Mouse (Mus musculus) ovary, adult 18-20 months (tissue): ENCODE measurements around the gene Nxnl2.
"Not testable (repeated sequence)": the region's sequence is repeated elsewhere in the genome, so short reads cannot be mapped to it uniquely, and the experiment has no call there.

Experiments used
- DNase-seq: peaks from one replicate; pipeline ENCODE4 v3.0.0; 2022; ENCODE audit warnings: low spot score, mixed read lengths

Nxnl2 gene

DNA sequence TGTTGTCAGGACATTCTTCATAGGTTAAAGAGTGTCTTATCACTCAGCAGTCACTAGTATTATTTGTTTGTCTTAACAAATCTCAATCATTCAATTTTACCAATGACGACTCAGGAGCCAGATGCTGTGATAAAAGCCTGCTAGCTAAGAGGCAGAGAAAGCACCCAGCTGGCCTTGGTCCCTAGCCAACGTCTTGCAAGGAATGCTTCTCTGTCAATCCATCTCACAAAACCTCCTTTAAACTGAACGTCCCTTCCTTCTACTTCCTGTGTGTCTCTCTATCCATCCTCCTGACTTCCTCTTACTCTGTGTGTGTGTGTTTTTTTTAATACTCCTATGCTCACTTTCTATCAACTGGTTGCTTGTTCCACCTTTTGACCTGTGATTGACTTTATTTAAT lies 8.5 kb downstream of the Nxnl2 start:
- DNase-seq = no peak

DNA sequence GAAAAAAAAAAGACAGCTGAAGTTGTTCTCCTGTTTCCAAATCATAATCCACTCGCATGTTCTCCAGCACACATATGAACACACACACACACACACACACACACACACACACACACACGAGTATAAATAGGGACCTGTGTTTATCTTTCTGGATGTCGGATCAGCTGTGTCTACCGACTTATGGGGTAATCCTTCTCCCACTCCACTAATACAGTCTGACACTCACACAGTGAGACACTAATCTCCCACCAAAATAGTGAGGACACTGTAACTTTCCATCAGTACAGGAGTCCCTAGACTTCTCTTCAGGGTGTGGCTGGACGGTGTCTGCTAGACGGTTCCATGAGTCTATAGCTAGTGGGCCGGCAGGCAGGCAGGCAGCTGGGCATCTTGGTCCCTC lies 11.4 kb downstream of the Nxnl2 start:
- no peak for DNase-seq

DNA sequence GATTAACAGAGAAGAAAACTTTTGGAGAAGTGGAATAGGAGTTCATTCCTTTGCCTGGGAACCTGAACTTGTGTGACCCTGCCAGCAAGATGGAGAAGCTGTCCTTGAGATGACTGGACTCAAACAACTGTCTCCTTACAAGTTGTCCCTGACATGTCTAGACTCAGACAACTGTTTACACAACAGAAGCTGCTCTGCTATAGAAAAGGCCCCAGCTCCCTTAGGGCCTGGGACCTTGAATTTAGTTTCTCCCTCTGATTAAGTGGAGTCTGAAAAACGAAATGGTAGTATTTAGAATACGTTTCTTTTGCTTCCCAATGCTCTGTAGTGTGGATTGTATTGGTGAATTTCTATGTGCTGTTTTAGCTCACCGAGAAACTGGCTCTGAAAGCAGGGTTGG lies 14.1 kb downstream of the Nxnl2 start:
- no peak for DNase-seq

DNA sequence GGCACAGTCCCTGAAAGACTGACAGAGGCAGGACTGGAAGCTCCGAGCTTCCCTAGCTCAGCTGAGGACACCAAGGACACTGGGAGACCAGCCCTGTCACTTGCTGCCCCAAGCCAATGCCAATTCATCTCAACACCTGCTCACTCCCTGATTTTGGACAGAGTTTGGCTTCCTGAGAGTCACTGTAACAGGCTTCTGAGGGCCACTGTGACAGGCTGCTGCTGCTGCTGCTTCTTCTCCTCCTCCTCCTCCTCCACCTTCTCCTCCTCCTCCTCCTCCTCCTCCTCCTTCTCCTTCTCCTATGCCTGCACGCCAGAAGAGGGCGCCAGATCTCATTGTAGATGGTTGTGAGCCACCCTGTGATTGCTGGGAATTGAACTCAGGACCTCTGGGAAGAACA lies 19.5 kb downstream of the Nxnl2 start:
- DNase-seq = no peak

DNA sequence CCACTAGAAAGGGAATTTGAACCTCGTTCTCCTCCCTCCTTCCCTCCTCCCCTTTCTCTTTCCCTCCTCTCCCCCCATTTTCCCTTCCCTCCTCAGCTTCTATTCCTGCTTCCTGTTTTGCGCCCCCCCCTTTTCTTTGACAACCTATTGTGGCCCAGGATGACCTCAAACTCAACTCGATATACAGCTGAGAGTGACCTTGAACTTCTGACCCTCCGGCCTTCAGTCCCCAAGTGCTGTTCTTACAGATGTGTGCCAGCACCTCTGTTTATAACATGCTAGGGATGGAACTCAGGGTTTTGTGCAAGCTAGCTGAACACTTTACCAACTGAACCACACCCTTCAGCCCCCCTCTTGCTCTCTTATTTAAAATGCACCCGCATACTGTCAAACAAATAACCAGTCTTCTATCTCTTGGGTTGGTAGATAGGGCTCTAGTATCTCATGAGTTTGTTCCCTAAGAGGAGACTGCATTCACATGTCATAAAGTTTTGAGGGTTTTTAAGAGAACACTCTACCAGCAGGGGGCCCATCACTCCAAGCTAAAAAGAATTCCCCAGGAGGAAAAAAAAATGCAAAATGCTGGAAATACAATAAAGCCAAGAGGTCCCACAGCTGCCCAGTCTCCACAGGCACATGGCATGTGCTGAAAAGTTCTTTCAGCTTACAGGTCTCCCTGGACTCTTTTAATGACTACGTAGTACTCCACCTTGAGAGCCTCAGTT lies 20.8 kb downstream of the Nxnl2 start:
- no peak for DNase-seq

DNA sequence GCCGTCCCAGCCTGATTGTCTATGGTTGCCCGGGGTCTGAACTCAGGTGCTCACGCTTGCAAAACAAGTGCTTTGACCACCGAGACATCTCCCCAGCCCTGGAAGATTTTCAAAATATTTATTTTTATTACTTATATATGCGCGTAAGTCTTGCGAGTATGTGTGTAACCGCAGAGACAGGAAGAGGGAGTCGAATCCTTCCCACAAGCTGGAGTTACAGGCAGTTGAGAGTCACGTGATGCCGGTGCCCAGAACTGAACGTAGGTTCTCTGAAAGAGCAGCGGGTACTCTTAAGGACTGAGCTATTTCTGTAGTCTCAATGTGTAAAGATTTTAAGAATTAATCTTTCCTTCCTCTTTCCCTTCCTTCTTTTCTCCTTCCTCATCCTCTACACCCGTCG lies 23.1 kb downstream of the Nxnl2 start:
- no peak for DNase-seq

DNA sequence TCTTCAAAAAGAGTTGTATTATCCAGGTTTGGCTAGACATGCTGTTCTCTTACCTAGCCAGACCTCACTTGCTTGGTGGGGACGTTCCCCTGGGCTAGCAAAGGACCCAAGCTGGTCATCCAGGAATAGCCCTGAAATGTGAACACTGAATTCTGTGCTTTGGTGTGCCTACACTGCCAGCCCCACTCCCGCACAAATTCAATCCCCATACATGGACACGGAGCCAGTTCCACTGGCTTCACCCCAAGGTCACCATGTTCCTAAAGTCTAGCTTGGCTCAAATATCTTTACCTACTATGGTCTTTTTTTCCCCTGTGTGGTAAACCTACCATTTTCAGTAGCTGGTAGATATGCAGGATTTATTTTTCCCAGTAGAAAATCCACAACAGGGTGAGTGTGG lies 26.9 kb downstream of the Nxnl2 start:
- no peak for DNase-seq

DNA sequence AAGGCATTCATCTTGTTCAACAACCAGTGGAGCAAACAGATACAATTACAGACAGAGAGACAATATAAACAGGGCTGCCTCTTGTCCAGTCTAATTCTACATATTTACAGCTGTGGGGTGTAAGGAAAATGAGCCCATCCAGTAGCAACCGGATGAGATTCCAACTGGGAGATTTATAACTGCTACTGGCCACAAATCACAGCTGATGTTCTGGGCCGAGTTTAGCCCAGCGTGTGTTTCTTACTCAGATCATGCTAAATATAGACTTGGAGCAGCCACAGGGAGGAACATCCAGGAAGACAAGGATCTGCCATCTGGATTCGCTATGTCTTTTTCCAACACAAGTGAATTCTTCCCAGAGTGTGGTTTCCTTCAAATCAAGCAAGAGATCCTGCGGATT lies 27.4 kb downstream of the Nxnl2 start:
- no peak for DNase-seq

DNA sequence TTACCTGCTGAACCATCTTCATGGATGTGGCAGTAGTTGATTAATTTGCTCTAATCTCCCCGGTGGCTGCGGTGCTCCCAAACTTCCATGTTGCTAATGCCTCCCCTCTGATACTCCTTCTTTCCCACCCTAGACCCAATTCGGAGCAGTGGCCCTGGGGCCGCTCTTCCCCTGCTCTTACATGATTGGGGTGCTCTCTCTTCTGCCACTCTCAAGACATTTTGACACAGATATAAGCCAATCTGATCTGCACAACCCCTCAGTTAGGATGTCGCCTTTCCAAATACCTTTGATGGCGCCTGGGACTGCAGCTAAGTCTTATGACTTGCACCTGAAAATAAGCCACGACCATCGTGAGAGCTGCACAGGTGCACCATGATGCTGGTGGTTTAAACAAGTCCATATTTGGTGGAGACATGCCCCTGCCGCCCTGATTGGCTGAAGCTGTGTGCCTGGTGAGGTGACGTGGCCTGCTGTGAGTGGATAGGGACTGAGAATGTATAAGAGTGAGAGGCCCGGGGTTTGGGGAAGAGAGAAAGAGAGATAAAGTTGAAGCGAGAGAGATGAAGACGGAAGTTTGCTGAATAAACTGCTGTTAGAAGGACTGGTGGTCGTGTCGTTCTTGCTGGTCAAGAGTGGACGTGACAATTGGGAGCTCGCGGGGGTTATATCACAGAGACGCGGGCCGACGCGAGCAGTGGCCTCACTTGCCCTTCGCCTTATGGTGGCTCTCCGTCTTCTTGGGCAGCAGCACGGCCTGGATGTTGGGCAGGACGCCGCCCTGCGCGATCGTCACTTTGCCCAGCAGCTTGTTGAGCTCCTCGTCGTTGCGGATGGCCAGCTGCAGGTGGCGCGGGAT lies 31.4 kb downstream of the Nxnl2 start:
- not testable (repeated sequence) for DNase-seq

DNA sequence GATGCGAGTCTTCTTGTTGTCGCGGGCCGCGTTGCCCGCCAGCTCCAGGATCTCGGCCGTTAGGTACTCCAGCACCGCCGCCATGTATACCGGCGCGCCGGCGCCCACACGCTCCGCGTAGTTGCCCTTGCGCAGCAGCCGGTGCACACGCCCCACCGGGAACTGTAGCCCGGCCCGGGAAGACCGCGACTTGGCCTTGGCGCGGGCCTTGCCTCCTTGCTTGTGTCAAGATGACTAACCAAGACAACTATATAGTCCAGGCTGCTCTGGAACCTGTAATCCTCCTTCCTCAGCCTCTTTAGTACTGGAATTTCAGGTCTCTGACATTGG lies 32.0 kb downstream of the Nxnl2 start:
- DNase-seq = peak; percentile 38

DNA sequence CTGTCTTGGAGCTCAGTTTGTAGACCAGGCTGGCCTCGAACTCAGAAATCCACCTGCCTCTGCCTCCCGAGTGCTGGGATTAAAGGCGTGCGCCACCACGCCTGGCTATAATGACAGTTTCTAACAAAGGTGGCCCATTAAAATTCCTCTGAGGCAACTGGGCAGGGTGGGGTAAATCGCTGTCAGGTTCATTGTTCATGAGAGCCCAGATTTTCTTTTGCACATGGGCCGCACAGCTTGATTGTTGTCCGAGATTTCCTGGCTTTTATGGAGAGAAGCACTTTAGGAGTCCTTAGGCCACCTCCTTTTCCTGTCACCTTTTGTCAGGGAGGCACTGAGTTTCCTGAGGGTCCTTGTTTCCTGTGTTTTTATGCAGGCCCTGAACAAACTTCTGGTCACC lies 32.6 kb downstream of the Nxnl2 start:
- DNase-seq = no peak

DNA sequence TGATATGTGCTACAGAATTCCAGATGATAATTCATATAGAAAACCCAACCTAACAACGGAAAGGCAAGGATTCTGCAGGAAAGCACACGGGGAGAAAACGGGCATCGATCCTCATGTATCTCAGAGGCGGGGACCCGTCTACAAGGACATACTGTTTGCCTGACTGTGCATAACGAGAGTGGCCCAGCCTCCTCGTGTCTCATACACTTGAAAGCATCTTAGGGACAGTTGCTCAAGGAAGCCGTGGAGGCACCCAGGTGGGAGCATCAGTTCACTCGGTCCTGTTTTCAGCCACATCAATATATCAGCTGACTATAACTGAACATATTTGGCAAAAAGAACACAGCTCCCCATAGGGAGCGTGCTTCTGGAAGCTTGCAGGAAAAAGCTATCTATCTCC lies 33.3 kb downstream of the Nxnl2 start:
- DNase-seq = not testable (repeated sequence)

DNA sequence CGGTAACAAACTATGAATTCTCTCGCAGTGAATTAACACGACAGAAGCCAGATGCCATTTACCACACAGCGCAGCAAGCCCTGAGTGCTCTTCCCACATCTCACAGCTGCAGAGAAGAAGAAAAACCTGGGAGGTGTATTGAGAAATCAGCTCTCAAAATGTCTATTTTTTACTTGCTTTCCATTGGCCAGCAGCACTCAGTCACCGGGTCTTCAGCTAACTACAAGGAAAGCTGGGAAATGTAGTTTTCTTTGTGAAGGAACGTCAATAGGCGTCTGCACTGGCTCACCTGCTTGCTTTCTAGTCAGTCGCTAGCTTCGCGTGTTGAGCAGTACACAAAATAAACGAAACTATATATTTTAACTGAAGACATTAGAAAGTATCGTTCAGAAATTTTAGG lies 37.1 kb downstream of the Nxnl2 start:
- DNase-seq = no peak

DNA sequence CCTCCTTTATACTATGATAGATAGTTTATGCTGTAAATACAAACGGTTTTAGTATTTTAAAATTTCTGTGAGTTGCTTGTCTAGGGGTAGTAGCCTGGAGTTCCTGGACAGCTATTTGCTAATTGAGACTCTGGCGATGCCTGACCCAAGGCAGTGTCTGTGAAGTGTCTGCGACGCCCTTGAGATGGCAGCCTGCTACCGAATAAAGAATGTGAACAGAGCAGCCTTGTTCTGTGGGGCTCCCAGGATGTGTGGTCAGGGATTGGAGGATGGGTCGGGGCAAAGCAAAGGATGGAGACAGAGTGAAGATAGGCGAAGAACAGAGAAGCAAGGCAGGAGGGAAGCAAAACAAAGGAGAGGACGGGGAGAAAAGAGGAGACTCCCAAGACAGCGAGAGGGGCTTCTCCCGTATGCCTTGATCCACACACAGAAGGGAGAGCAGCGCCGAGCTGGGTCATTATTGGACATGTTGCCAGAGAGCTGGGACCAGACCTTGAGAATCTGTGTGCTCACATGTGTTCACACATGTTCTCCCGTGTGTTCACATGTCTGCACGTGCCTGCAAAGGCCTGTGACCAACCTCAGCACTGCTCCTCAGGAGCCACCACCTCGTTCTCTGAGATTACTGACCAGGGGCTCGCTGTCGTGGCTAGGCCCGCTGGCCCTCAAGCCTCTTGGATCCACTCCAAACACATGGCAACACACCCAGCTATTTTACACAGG lies 37.7 kb downstream of the Nxnl2 start:
- no peak for DNase-seq

DNA sequence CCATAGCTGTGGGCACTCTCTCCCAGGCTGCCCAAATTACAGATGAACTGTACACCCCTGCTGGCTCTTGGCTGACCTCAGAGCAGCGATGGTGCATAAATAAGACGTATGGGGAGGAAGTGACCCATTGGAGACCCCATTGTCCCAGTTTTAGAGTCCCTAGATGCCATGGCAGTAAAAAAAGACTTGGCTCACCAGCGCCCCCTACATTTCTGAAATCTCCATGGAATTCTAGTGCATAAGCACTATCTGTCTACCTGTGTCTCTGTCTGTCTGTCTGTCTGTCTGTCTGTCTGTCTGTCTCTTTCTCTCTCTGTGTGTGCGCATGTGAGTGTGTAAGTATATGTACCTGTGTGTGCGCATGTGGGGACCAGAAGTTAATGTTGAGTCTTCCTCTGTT lies 39.8 kb downstream of the Nxnl2 start:
- no peak for DNase-seq

DNA sequence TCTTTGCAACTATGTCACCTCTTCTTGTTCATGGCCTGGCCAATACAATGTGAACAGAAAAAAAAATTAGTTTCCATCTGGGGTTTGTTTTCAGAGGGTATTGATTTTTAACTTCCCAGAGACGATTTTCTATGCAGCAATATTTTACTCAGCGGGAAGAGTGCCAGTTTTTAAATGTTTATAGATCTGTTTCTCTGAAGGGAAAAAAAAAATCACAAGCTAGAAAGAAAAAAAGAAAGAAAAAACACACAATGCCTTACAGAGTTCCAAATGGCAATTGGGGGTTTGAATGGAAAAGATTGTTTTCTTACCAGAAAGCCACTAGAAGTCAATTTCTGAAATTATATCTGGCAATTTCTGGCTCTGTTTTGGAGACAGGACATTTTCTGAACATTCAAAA lies 43.9 kb downstream of the Nxnl2 start:
- DNase-seq = no peak

DNA sequence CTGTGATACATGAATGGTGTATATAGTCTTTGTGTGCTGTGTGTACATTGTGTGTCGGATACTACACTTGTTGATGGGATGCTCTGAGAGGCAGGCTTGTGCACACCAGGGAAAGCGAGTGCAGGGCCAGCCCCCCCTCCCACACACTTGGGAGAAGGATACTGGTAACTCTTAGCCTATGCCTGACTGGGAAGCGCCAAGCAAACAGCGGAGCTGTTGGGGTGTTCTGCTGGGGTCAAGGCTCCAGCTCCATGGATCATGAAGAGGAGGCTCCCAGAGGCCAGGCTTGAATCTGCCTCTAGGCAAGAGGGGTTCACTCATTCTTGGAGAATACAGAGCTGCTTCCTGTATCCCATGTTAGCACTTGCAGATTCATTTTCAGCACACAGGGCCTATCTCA lies 50.1 kb downstream of the Nxnl2 start:
- DNase-seq = no peak

DNA sequence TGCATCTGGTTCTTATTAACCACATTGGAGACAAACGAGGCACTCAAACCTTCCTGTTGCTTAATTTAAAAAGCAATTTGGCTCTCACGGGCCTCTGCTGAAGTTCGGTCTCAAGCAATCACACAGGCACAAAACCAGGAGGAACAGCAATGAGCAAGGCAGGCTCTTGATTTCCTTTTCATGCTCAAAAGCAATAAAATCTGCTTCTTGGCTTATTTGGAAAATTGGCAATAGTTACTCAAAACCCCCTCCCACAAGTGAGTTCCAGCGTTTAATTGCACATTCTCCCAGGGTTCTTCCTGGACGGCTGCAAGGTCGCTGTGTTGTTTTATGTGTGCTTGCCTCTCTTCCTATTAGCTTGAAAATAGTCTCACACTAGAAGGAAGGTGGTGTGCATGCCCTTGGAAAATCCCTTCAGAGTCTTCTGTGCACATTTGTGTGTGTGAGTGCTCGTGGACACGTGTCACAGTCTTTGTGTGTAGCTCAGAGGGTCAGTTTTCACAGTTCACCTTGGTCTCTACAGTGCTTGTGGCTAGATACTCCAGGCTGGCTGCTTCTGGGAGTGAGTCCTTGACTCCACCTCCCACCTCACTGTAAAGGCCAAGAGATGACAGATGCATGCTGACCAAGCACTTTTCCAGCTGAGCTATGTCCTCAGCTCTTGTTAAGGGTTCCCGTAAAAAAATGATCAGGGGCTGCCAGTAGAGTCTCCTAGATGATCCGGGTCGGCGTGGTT lies 50.8 kb downstream of the Nxnl2 start:
- DNase-seq = no peak
